Mouse (Mus musculus) liver, embryonic 14 days (tissue): ENCODE results near the gene Olfr1128. TPM values are rescaled to one million over a fixed set of nuclear protein-coding genes. Genes with fewer than 3 reads are reported as not detected.

Experiments used
- polyA plus RNA-seq: library from polyadenylated mRNA; depleted of rRNA; stranded (reverse); fragments of >200 nt; gene quantifications from 2 replicates; pipeline ENCODE4 v1.2.3, GENCODE M21; 2012; rRNA removed

Olfr1128 gene
- polyA plus RNA-seq: not detected in 2 replicates

DNA sequence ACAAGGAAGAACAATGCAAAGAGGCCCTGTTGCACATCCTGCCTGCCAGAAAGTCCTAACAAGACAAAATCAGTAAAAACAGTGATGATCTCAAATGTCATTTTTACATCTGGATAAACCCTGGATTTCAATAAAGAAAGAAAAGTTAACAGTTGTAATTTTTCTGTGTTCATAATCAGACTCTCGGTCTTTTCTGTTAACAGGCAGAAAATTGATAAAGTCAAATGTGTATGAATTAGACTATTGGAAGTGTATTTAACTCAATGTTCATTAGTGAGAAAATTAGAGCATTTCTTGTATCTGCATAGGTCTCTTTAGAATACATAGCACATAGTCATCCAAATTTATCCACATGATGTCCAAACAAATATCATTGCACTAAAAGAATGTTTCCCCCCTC lies at the start of gene Olfr1128:
Olfr1128 (minus strand) TSS at position 101 of the 400 bp plus-strand sequence.

GRCm38 (mm10) chr2:87573602-87574001 lies 28.3 kb upstream of the Olfr1128 start, which contains the start of gene Olfr1129:
TSS of gene Olfr1129 (plus strand) at chr2:87573902.

DNA sequence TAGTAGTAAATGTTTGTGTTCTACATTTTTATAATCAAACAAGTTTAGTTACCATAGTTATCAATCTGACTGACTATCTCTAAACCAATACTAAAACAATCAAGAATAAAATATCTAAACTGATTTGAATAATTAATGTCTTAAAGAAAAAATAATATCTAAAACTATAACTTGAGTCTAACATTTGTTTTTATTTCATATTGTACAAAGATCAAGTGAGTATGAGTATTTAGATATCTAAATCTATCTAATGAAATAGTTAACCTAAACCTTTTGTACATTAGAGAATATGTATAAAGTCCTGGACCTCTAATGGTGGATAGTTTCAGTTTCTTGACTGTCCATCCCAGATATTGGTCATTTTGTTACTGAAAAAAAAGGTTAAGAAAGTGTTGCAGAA lies 13.8 kb downstream of the Olfr1128 start, which contains the start of gene Olfr153:
Olfr153 (plus strand) TSS at position 301 of the 400 bp plus-strand sequence.

GRCm38 (mm10) chr2:87506265-87506664 lies 39.1 kb downstream of the Olfr1128 start, which contains the start of gene Pramel6:
TSS of gene Pramel6 (plus strand) at chr2:87506565.

GRCm38 (mm10) chr2:87496993-87497392 lies 48.3 kb downstream of the Olfr1128 start, which contains the start of gene Pramel7:
TSS of gene Pramel7 (minus strand) at chr2:87497093.

Other genes with a start within 250 kb of the Olfr1128 start
- not detected in 2 replicates for gene Olfr1118, start 238.0 kb downstream of the Olfr1128 start, polyA plus RNA-seq
- not detected in 2 replicates for gene Olfr1120, start 190.7 kb downstream of the Olfr1128 start, polyA plus RNA-seq
- not detected in 2 replicates for gene Olfr1121, start 175.6 kb downstream of the Olfr1128 start, polyA plus RNA-seq
- gene Olfr1122, start 159.7 kb downstream of the Olfr1128 start, polyA plus RNA-seq: not detected in 2 replicates
- not detected in 2 replicates for gene Olfr1123, start 128.9 kb downstream of the Olfr1128 start, polyA plus RNA-seq
- gene Olfr1124, start 115.3 kb downstream of the Olfr1128 start, polyA plus RNA-seq: not detected in 2 replicates
- not detected in 2 replicates for gene Olfr1126, start 91.6 kb downstream of the Olfr1128 start, polyA plus RNA-seq
- gene Pramel7, start 48.4 kb downstream of the Olfr1128 start, polyA plus RNA-seq: not detected in 2 replicates
- gene Pramel6, start 39.0 kb downstream of the Olfr1128 start, polyA plus RNA-seq: not detected in 2 replicates
- gene Olfr153, start 13.7 kb downstream of the Olfr1128 start, polyA plus RNA-seq: not detected in 2 replicates
- not detected in 2 replicates for gene Olfr1129, start 28.4 kb upstream of the Olfr1128 start, polyA plus RNA-seq
- not detected in 2 replicates for gene Olfr1130, start 60.7 kb upstream of the Olfr1128 start, polyA plus RNA-seq
- gene Olfr1131, start 81.6 kb upstream of the Olfr1128 start, polyA plus RNA-seq: not detected in 2 replicates
- gene Olfr1132, start 92.0 kb upstream of the Olfr1128 start, polyA plus RNA-seq: not detected in 2 replicates
- not detected in 2 replicates for gene Olfr1133, start 101.8 kb upstream of the Olfr1128 start, polyA plus RNA-seq
- not detected in 2 replicates for gene Olfr1134, start 112.9 kb upstream of the Olfr1128 start, polyA plus RNA-seq
- gene Olfr1135, start 128.1 kb upstream of the Olfr1128 start, polyA plus RNA-seq: not detected in 2 replicates
- gene Olfr1136, start 148.4 kb upstream of the Olfr1128 start, polyA plus RNA-seq: not detected in 2 replicates
- gene Olfr1137, start 167.6 kb upstream of the Olfr1128 start, polyA plus RNA-seq: not detected in 2 replicates
- gene Olfr1138, start 194.4 kb upstream of the Olfr1128 start, polyA plus RNA-seq: not detected in 2 replicates
- not detected in 2 replicates for gene Olfr1140, start 198.2 kb upstream of the Olfr1128 start, polyA plus RNA-seq
- gene Olfr1141, start 208.4 kb upstream of the Olfr1128 start, polyA plus RNA-seq: not detected in 2 replicates
- gene Olfr152, start 233.9 kb upstream of the Olfr1128 start, polyA plus RNA-seq: not detected in 2 replicates